10 mouse cellular contexts compared by ENCODE assay signal in genomic region chr13:98836423-98837088, GRCm38 (mm10). TPM values are rescaled to one million over a fixed set of nuclear protein-coding genes. Genes with fewer than 3 reads are reported as not detected.
DNase-seq lines count a peak whose midpoint lies in the region; ATAC-seq and TF ChIP-seq lines count a peak whose summit lies in the region.
"Had no signal": no experiment of that assay in that cellular context is flagged by ENCODE, and none has a peak within 500 bp of the region (broad histone marks: within the 10 kb centered on the region; RNA-seq: fewer than 3 reads in every experiment).

No protein-coding gene starts in this region.

- no peak for ATAC-seq in heart, postnatal 0 days (ENCODE audit: insufficient read depth, low read depth)
- no peak for ATAC-seq in heart, embryonic 11.5 days (replicated peaks; ENCODE audit: insufficient number of reproducible peaks, low FRiP score, low TSS enrichment)
- peak; percentile 25; the same call in 1 of the 2 replicates for ATAC-seq in liver, embryonic 12.5 days
- no peak for ATAC-seq in activated CD4-positive, CD25-positive, alpha-beta regulatory T cell, adult 4 months

- H3K27ac ChIP-seq in heart, postnatal 0 days (ENCODE audit: low read depth), result no peak overlapping the region
- H3K27ac ChIP-seq in heart, embryonic 11.5 days (ENCODE audit: low read depth, low read length), result no peak overlapping the region
- no peak overlapping the region for H3K27ac ChIP-seq in MEL (ENCODE audit: control insufficient read depth, low read depth, low read length)
- H3K27ac ChIP-seq in liver, embryonic 12.5 days, result peak overlapping the region; percentile 50

- no peak overlapping the region for H3K9ac ChIP-seq in heart, postnatal 0 days (replicated peaks; ENCODE audit: low read depth, low read length)
- no peak overlapping the region for H3K9ac ChIP-seq in heart, embryonic 11.5 days (ENCODE audit: low read depth, low read length)
- no peak overlapping the region for H3K9ac ChIP-seq in MEL (ENCODE audit: control insufficient read depth, low read depth, low read length, poor library complexity, severe bottlenecking)
- no peak overlapping the region for H3K9ac ChIP-seq in liver, embryonic 12.5 days

- no peak for DNase-seq in heart, postnatal 0 days (ENCODE audit: low spot score)
- DNase-seq in 3T3-L1 (ENCODE audit: low read depth, low spot score), result peak; percentile 48
- peak; percentile 65 for DNase-seq in MEL (ENCODE audit: low read depth, low spot score)
- DNase-seq in urinary bladder, postnatal 36 days (ENCODE audit: low spot score in 2 of 2), result no peak
- no peak for DNase-seq in cerebellum, adult 11-12 months
- DNase-seq: heart, postnatal 36 days; lung, postnatal 14 days had no signal

- H3K4me2 ChIP-seq in heart, postnatal 0 days (ENCODE audit: low read depth, low read length), result no peak overlapping the region
- no peak overlapping the region for H3K4me2 ChIP-seq in heart, embryonic 11.5 days
- peak overlapping the region; percentile 28 for H3K4me2 ChIP-seq in liver, embryonic 12.5 days

- peaks cover 30% of the 10 kb centered on the region for H3K36me3 ChIP-seq in heart, postnatal 0 days (replicated peaks; ENCODE audit: control insufficient read depth, insufficient read depth, low read length)
- peaks cover 8% of the 10 kb centered on the region; the same call in 1 of the 2 replicates for H3K36me3 ChIP-seq in heart, embryonic 11.5 days (ENCODE audit: control insufficient read depth, insufficient read depth, low read length)
- peaks cover 0 to 12% of the 10 kb centered on the region in 2 experiments; a peak in 2 of 4 replicates for H3K36me3 ChIP-seq in MEL (ENCODE audit: control insufficient read depth in 1 of 2, insufficient read depth in 2 of 2, low read length in 2 of 2)
- H3K36me3 ChIP-seq in liver, embryonic 12.5 days, result peaks cover 33% of the 10 kb centered on the region

- H3K27me3 ChIP-seq in heart, postnatal 0 days (ENCODE audit: control insufficient read depth, insufficient read depth, low read length), result no peaks in the 10 kb centered on the region
- no peaks in the 10 kb centered on the region for H3K27me3 ChIP-seq in heart, embryonic 11.5 days (ENCODE audit: control insufficient read depth, insufficient read depth, low read length)
- no peaks in the 10 kb centered on the region for H3K27me3 ChIP-seq in MEL (ENCODE audit: control insufficient read depth in 1 of 2, insufficient read depth in 2 of 2, low read length in 2 of 2)
- no peaks in the 10 kb centered on the region for H3K27me3 ChIP-seq in liver, embryonic 12.5 days (replicated peaks)

- 91% methylated on average over 6 of the region's 6 CpGs for WGBS in heart, postnatal 0 days
- WGBS in heart, embryonic 11.5 days (ENCODE audit: insufficient replicate concordance), result 85% methylated on average over 6 of the region's 6 CpGs
- 70% methylated on average over 6 of the region's 6 CpGs for WGBS in liver, embryonic 12.5 days (ENCODE audit: insufficient replicate concordance)

- H3K4me3 ChIP-seq in heart, postnatal 0 days (ENCODE audit: low read depth, low read length), result no peak overlapping the region
- no peak overlapping the region for H3K4me3 ChIP-seq in heart, embryonic 11.5 days (ENCODE audit: low read depth, low read length)
- H3K4me3 ChIP-seq in MEL (ENCODE audit: control insufficient read depth in 1 of 2, insufficient read depth in 1 of 2, low read depth in 2 of 2, low read length in 2 of 2), result no peak overlapping the region
- no peak overlapping the region for H3K4me3 ChIP-seq in liver, embryonic 12.5 days

- H3K4me1 ChIP-seq in heart, postnatal 0 days (ENCODE audit: control insufficient read depth, insufficient read depth), result no peaks in the 10 kb centered on the region
- no peaks in the 10 kb centered on the region for H3K4me1 ChIP-seq in heart, embryonic 11.5 days (ENCODE audit: control insufficient read depth, insufficient read depth, low read length)
- no peaks in the 10 kb centered on the region for H3K4me1 ChIP-seq in MEL (ENCODE audit: control insufficient read depth in 1 of 2, insufficient read depth in 2 of 2, low read length in 2 of 2)
- peaks cover 29% of the 10 kb centered on the region for H3K4me1 ChIP-seq in liver, embryonic 12.5 days

- TF ChIP-seq EP300 in heart, postnatal 0 days (IDR thresholded peaks at IDR 0.05; ENCODE audit: low read depth), result no peak
- no peak for TF ChIP-seq EP300 in MEL (IDR thresholded peaks at IDR 0.05; ENCODE audit: low read depth in 1 of 2, low read length in 2 of 2)

- TF ChIP-seq POLR2A in MEL (IDR thresholded peaks at IDR 0.05; ENCODE audit: control insufficient read depth in 1 of 2, insufficient read depth in 1 of 2, low read depth in 1 of 2, low read length in 2 of 2, poor library complexity in 1 of 2), result no peak

- TF ChIP-seq RAD21 in MEL (IDR thresholded peaks at IDR 0.05; ENCODE audit: low read depth, low read length), result peak; percentile 36

- H3K79me2 ChIP-seq in MEL (ENCODE audit: control insufficient read depth, insufficient read depth, low read length, poor library complexity), result no peaks in the 10 kb centered on the region

- no peaks in the 10 kb centered on the region for H3K9me3 ChIP-seq in heart, postnatal 0 days (replicated peaks; ENCODE audit: control insufficient read depth, low read length)
- H3K9me3 ChIP-seq in heart, embryonic 11.5 days (replicated peaks; ENCODE audit: control insufficient read depth, low read length), result no peaks in the 10 kb centered on the region
- no peaks in the 10 kb centered on the region for H3K9me3 ChIP-seq in MEL (replicated peaks; ENCODE audit: insufficient read depth, low read length)
- no peaks in the 10 kb centered on the region for H3K9me3 ChIP-seq in liver, embryonic 12.5 days (replicated peaks)

- TF ChIP-seq CTCF in heart, postnatal 0 days (IDR thresholded peaks at IDR 0.05; ENCODE audit: low read depth), result peak; percentile 31
- TF ChIP-seq CTCF in MEL (IDR thresholded peaks at IDR 0.05 in 2 of 3, conservative IDR thresholded peaks at IDR 0.05 in 1 of 3; ENCODE audit: control insufficient read depth in 1 of 3, insufficient read depth in 1 of 3, low read depth in 2 of 3, low read length in 3 of 3, poor library complexity in 1 of 3, severe bottlenecking in 1 of 3), result peak; percentile 17 to 70 (median 55); a peak in 5 of 6 replicates

TF ChIP-seq in MEL, 35 proteins besides CTCF, POLR2A, EP300 and RAD21:
- TF ChIP-seq MAZ (IDR thresholded peaks at IDR 0.05; ENCODE audit: low read depth, low read length) (no peak), UBTF (IDR thresholded peaks at IDR 0.05; ENCODE audit: borderline replicate concordance, insufficient read depth, low read depth, low read length) (no peak), NELFE (IDR thresholded peaks at IDR 0.05; ENCODE audit: low read depth, low read length) (no peak), MYB (IDR thresholded peaks at IDR 0.05; ENCODE audit: low read depth, low read length) (no peak), CHD1 (IDR thresholded peaks at IDR 0.05; ENCODE audit: low read depth, low read length) (no peak), ZC3H11A (IDR thresholded peaks at IDR 0.05; ENCODE audit: low read depth, low read length) (peak; percentile 32; the same call in 1 of the 2 replicates), POLR2AphosphoS5 (IDR thresholded peaks at IDR 0.05; ENCODE audit: borderline replicate concordance, low read depth, low read length) (no peak), SIN3A (IDR thresholded peaks at IDR 0.05; ENCODE audit: low read length) (no peak), MEF2A (IDR thresholded peaks at IDR 0.05; ENCODE audit: extremely low read depth, insufficient replicate concordance, low read depth, low read length, poor library complexity, severe bottlenecking) (no peak), RCOR1 (IDR thresholded peaks at IDR 0.05; ENCODE audit: low read depth, low read length) (no peak), MYC (IDR thresholded peaks at IDR 0.05; ENCODE audit: low read depth, low read length) (peak; percentile 86), KAT2A (conservative IDR thresholded peaks at IDR 0.05; ENCODE audit: low read depth, low read length) (no peak), TBP (IDR thresholded peaks at IDR 0.05; ENCODE audit: low read depth, low read length) (0 out of 2 replicates have a peak, but pooled peaks have one; percentile 51), ELF1 (IDR thresholded peaks at IDR 0.05; ENCODE audit: low read depth, low read length) (no peak), POLR2AphosphoS2 (IDR thresholded peaks at IDR 0.05; ENCODE audit: low read length) (peak; percentile 54; the same call in 1 of the 2 replicates), NRF1 (IDR thresholded peaks at IDR 0.05; ENCODE audit: insufficient read depth, low read depth, low read length, poor library complexity, severe bottlenecking) (no peak), GABPA (IDR thresholded peaks at IDR 0.05; ENCODE audit: low read depth, low read length) (no peak), CHD2 (IDR thresholded peaks at IDR 0.05; ENCODE audit: low read length) (no peak), MAFK (IDR thresholded peaks at IDR 0.05; ENCODE audit: borderline replicate concordance, low read depth, low read length) (no peak), TAL1 (IDR thresholded peaks at IDR 0.05; ENCODE audit: low read length) (no peak), ZMIZ1 (IDR thresholded peaks at IDR 0.05; ENCODE audit: low read depth, low read length) (no peak), ZKSCAN1 (IDR thresholded peaks at IDR 0.05; ENCODE audit: low read depth, low read length) (no peak), SMC3 (IDR thresholded peaks at IDR 0.05; ENCODE audit: low read depth, low read length) (peak; percentile 62)

RNA-seq across cellular contexts. Expression of gene Fcho2, which starts 21.3 kb away (rescaled TPM):
- total RNA-seq in heart, postnatal 0 days (2014; rRNA removed; ENCODE audit: low replicate concordance), result 18.6 and 20.6 TPM in 2 replicates
- 18.5 and 21.0 TPM in 2 replicates for polyA plus RNA-seq in heart, postnatal 0 days (2015; fragmentation: Nextera tagmentation; extraction: Ambion mirVana)
- 26.3 and 30.7 TPM in 2 replicates for polyA plus RNA-seq in heart, embryonic 11.5 days (2014; fragmentation: Nextera tagmentation; extraction: Ambion mirVana)
- 2.2 and 2.4 TPM in 2 replicates for total RNA-seq in MEL (2012; rRNA removed)
- polyA plus RNA-seq in MEL (2012; ENCODE audit: insufficient read depth in 1 of 2, insufficient read length in 2 of 2, low read depth in 1 of 2, low replicate concordance in 2 of 2, missing spikeins in 1 of 2), result 1 to 10 TPM in 1 of 2 experiments, not detected in 1; 5.8 TPM
- polyA plus RNA-seq in liver, embryonic 12.5 days (2016; fragmentation: Nextera tagmentation; extraction: Ambion mirVana), result 27.4 and 29.4 TPM in 2 replicates
- 10 to 100 TPM; 42.3 to 47.9 TPM for polyA plus RNA-seq in activated CD4-positive, CD25-positive, alpha-beta regulatory T cell, adult 4 months (2017; shearing (Covaris generic))

Comparison
In these comparisons a context has a peak if more than half of its experiments do, and no peak if none do; other contexts are left out.
1. DNase-seq: peak in 3T3-L1 (single experiment) and MEL (single experiment); none in heart, postnatal 0 days (single experiment), urinary bladder, postnatal 36 days (0 of 2) and cerebellum, adult 11-12 months (single experiment).